Mouse (Mus musculus): ENCODE results near the gene Cep97.
"Not testable (repeated sequence)": the region's sequence is repeated elsewhere in the genome, so short reads cannot be mapped to it uniquely, and the experiment has no call there.

The Cep97 gene

GRCm38 (mm10) chr16:55934453-55935037, at the start of gene Cep97:
Gene Cep97, minus strand, starts transcription at chr16:55934855.
- DNase-seq: peak; percentile 89 to 94

DNA sequence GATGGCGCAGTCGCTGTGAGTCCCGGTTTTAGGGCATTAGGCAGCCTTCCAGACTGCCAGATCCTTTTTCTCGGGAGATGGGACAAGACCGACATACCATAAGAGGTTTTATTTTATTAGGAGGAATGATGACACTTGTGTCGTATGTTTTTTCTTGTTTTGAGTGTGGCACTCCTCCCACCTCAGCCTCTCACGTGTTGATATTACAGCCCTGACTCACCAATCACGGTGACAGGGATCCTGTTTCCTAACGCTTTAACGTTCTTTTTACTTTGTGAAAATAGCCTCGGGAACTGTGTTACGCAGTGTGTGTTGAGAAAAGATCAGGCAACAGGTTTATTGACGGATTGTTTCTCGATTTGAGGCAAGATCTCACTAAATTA, 40.2 kb upstream of the Cep97 start:
- no peak for DNase-seq

DNA sequence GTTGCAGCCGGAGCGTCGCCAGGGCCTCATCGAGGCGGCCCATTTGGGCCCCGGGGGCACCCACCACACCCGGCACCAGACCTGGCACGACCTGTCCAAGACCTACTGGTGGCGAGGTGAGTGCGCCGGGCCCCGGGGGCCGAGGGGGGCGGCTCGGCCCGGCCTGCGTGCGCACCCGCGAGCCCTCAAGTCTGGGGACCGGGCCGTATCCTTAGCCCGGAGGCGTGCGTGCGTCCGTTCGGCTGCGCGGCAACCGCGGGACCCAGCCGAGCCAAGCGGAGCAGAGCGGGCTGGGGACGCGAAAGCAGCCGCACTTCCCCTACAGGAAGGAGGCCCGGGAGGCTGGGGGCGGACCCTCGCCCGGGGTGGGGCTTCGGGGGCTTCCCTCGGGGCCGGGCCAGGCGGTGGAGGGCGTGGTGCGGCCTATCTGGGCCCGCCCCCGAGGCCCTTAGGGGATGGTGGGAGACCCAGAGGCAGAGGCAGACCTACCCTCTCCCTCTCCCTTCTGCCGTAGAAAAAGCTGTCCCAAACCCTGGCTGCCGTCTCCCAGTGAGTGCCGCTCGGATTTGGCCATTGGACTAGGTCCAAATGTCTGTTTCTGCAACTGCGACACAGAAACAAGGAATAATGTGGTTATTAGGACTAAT, 39.7 kb upstream of the Cep97 start:
- peak; percentile 93 to 95 for DNase-seq

DNA sequence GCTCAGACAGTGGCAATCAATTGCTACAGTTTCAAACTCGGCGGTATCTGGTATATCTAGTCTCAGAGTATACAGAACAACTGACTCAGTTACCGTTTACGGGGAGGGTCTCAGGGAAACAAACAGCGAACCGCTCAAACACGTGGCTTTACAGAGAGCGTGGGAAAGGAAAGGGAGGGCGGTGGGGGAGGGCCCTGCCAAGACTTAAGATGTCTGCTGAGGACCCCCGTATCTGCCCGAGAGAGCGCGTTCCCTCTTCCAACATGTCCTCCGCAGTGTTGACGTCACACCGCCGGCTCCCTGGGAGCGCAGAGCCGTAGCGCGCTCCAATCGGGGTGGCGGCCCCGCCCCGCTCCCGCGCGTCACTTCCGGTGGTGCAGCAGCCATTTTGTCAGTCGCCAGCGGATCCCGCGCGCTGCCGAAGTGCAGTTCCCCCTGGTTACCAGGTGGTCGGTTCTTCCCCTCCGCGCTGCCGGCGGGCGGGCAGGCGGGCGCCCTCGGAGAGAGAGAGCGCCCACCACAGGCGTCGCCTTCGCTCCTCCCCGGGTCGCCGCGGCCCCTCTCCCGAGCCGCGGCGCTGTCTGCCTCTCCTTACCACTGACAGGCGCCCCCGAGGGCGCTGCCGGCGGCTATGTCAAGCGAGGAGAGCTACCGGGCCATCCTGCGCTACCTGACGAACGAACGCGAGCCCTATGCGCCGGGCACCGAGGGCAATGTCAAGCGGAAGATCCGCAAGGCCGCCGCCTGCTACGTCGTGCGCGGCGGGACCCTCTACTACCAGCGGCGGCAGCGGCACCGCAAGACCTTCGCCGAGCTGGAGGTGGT, 39.0 kb upstream of the Cep97 start, which contains the start of gene Zbtb11:
Gene Zbtb11, plus strand, starts transcription at position 453 of the 825 bp plus-strand sequence.
- peak; percentile 99 for DNase-seq

- no peak for DNase-seq
These were observed 38.1 kb upstream of the Cep97 start for GRCm38 (mm10) chr16:55972626-55973201.

GRCm38 (mm10) chr16:55971735-55972615, 37.3 kb upstream of the Cep97 start:
- DNase-seq: no peak

DNA sequence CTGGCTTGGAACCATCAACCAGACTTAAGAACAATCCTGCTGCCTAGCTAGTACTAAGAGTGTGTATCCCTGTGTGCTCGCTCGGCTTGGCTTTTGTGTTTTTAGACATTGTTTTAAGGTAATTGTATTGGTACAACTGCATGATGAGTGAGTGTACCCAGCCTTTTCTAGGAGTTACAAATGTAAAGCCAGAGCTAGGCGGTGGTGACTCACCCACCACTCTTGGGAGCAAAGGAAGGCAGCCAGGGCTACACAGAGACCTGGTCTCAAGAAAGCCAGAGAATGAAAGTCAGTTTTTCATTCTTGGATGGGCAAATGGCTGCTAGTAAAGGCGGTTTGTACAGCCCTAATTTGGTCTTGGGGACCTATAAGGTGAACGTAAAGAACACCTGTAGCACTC, 35.8 kb upstream of the Cep97 start:
- no peak for DNase-seq

- DNase-seq: peak; percentile 55
These were observed 34.5 kb upstream of the Cep97 start for GRCm38 (mm10) chr16:55969147-55969546.

- DNase-seq: no peak
These were observed 32.6 kb upstream of the Cep97 start for GRCm38 (mm10) chr16:55967221-55967620.

GRCm38 (mm10) chr16:55966212-55966871, 31.7 kb upstream of the Cep97 start, which contains the start of gene Rpl24:
Gene Rpl24, plus strand, starts transcription at chr16:55966275.
- peak; percentile 89 to 92 for DNase-seq

DNA sequence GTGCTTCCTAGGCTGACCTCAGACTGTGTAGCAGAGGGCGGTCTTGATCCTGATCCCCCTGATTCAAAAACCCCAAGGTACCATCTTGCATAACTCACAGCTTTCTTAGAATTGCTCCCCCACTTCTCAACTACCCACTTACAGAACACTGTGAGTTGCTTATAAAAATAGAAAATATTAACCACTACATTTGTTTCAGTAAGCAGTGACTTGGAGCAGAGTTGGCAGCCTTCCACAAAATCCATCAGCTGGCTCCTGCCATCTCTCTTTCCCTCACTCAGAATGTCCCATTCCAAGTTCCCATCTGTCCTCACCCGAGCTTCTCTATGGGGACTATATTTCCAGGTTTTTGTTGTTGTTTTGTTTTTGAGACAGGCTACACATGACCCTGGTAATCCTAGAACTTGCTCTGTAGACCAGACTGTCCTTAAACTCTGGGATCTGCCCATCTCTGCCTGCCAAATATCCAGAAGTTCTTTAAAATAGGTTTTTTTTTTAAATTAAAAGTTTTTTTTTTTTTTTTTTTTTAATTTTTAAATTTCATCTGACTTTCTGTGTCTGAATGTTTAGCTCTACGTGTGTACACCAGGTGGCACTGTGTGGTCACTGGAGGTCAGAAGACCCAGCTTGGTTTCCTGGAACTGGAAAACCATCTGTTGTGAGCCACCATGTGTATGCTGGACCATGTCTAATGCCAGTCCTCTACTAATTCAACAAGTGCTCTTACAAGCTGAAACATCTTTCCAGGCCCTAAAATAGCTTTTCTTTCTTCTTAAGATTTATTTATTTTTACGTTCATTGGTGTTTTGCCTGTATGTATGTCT, 29.7 kb upstream of the Cep97 start:
- DNase-seq: no peak

- not testable (repeated sequence) for DNase-seq
These were observed 28.4 kb upstream of the Cep97 start for GRCm38 (mm10) chr16:55963068-55963467.

DNA sequence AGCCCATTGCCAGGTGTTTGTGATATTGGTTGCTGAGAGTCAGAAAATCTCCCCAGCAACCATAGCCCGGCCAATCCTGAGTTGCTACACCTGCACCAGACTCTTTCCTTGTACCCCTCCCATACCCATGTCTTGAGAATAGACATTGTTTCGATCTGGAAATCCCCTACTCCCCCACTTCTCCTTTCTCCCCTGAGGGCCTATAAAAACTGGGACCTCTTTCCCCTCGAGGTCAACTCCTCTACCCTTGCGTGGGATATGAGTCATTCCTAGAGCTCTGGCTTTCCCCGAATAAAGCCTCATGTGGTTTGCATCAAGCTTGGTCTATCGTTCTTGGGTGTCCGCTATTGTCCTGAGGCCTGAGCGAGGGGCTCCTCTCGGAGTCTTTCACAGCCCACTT, 19.5 kb upstream of the Cep97 start:
- DNase-seq: not testable (repeated sequence)

DNA sequence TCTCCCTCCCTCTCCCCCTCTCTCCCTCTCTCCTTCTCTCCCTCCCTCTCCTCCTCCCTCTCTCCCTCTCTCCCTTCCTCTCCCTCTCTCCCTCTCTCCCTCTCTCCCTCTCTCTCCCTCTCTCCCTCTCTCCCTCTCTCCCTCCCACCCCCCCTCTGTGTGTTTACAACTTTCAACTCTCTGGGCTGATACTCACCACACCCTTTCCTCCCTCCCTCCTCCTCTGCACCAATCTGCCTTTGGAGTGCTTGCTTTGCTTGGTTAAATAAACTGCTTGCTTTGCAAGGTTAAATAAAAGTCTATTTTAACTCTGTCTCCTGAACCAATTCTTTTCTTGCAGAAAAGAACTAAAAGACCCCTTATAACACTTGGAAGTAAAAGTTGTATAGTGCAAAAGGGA, 18.1 kb upstream of the Cep97 start:
- peak in 1 of 2 experiments; percentile 45 for DNase-seq

- no peak for DNase-seq
These were observed 17.1 kb upstream of the Cep97 start for GRCm38 (mm10) chr16:55951679-55952327.

GRCm38 (mm10) chr16:55950946-55951678, 16.5 kb upstream of the Cep97 start:
- peak; percentile 63 to 74 for DNase-seq

DNA sequence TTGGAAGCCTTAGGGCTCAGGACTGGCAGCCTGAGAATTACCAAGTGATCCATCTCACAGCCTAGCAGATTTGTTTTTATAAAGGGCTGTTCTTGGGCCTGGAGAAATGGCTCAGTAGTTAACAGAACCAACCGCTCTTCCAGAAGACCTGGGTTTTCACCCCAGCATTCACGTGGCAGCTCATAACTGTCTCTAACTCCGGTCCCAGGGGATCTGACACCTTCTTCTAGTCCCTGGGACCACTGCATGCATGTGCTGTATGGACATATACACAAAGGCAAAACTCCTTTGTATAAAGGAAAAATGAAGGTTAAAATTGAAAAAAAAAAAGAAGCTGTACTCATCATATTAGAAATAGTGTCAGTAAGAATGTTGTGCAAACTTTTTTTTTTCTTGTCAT, 15.8 kb upstream of the Cep97 start:
- DNase-seq: no peak

DNA sequence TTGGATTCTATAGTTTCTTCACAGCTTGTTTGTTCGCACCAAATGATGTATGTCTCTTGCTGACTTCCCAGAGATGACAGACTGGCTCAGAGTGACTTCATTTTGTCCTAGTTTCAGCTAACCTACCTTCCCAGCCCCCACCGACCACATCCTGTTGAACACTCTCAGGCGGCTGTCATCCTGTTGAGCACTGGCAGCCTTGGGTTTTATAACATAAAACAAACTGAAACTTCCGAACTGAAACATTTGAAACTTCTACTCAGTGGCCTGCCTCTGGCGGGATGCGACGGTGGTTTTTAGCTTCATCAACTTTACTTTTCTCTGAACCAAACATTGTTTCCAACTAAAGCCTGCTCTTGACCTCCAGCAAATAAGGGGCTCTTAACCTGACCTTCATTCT, 14.3 kb upstream of the Cep97 start:
- DNase-seq: peak; percentile 89 to 92

- not testable (repeated sequence) for DNase-seq
These were observed 13.3 kb upstream of the Cep97 start for GRCm38 (mm10) chr16:55947876-55948410.
